Comparison of ENCODE assay signal across 27 mouse cellular contexts in the genomic region with DNA sequence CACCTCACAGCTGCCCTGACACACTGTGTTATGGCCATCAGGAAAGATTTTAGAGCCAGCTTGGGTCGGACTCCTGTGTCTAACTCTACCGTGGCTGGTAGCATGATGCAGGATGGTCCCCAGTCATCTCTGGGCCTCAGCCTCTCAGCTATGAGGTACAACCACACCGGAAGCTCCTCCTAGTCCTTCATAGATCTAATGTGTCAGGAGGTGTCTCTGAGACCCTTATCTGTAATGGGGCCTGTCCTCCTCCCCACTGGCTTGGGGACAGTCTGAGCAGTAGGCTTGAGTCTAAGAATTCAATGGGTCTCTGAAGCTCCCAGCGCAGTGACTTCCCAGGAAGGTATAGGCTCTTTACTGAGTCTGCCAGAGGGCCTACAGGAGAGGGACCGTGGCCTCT. TPM values are rescaled to one million over a fixed set of nuclear protein-coding genes. Genes with fewer than 3 reads are reported as not detected.
A peak's percentile ranks its signal among the peaks of the same experiment; 100 is the strongest.
DNase-seq lines count a peak whose midpoint lies in the region; ATAC-seq and TF ChIP-seq lines count a peak whose summit lies in the region.
"Had no signal": no experiment of that assay in that cellular context is flagged by ENCODE, and none has a peak within 500 bp of the region (broad histone marks: within the 10 kb centered on the region; RNA-seq: fewer than 3 reads in every experiment).

No protein-coding gene starts in this region.

- no peaks in the 10 kb centered on the region for H3K9me3 ChIP-seq in heart, embryonic 13.5 days
- H3K9me3 ChIP-seq in midbrain, embryonic 10.5 days (replicated peaks) = no peaks in the 10 kb centered on the region
- H3K9me3 ChIP-seq in midbrain, postnatal 0 days (ENCODE audit: low read length) = no peaks in the 10 kb centered on the region
- H3K9me3 ChIP-seq in embryonic facial prominence, embryonic 10.5 days = no peaks in the 10 kb centered on the region
- H3K9me3 ChIP-seq: forebrain, embryonic 10.5 days; forebrain, embryonic 13.5 days; heart, embryonic 15.5 days; hindbrain, embryonic 13.5 days; intestine, embryonic 15.5 days had no signal

- H3K27me3 ChIP-seq in heart, embryonic 13.5 days (replicated peaks) = 0 out of 2 replicates have a peak, but pooled peaks cover 3% of the 10 kb centered on the region
- H3K27me3 ChIP-seq in heart, adult 2 months (ENCODE audit: control insufficient read depth, insufficient read depth, low read length) = no peaks in the 10 kb centered on the region
- no peaks in the 10 kb centered on the region for H3K27me3 ChIP-seq in midbrain, embryonic 10.5 days (ENCODE audit: low read depth, poor library complexity, severe bottlenecking)
- H3K27me3 ChIP-seq in midbrain, postnatal 0 days (ENCODE audit: insufficient read depth, low read length) = no peaks in the 10 kb centered on the region
- H3K27me3 ChIP-seq in embryonic facial prominence, embryonic 10.5 days (replicated peaks; ENCODE audit: low read depth, poor library complexity, severe bottlenecking) = peaks cover 15% of the 10 kb centered on the region
- H3K27me3 ChIP-seq: forebrain, embryonic 13.5 days; heart, embryonic 15.5 days; intestine, embryonic 15.5 days; Patski had no signal

- TF ChIP-seq CTCF in heart, adult 2 months (IDR thresholded peaks at IDR 0.05) = no peak
- no peak for TF ChIP-seq CTCF in midbrain, postnatal 0 days (IDR thresholded peaks at IDR 0.05)

- intact Hi-C loops in heart, adult 2 months (cut with DNase I) = no loop called here

- no peak for ATAC-seq in heart, embryonic 13.5 days (ENCODE audit: extremely low read depth, insufficient number of reproducible peaks, low FRiP score, low TSS enrichment)
- no peak for ATAC-seq in midbrain, postnatal 0 days (ENCODE audit: low FRiP score)
- ATAC-seq: CD4-positive, CD25-positive, alpha-beta regulatory T cell, adult 4 months; forebrain, embryonic 13.5 days; forebrain, embryonic 16.5 days; hindbrain, embryonic 16.5 days; intestine, embryonic 15.5 days; Patski had no signal

- H3K4me2 ChIP-seq in heart, embryonic 13.5 days = no peak overlapping the region
- no peak overlapping the region for H3K4me2 ChIP-seq in midbrain, postnatal 0 days (ENCODE audit: low read depth, low read length, poor library complexity, severe bottlenecking)
- H3K4me2 ChIP-seq: forebrain, embryonic 13.5 days; heart, embryonic 15.5 days; hindbrain, embryonic 13.5 days; intestine, embryonic 15.5 days had no signal

- no peak for TF ChIP-seq EP300 in heart, adult 2 months (IDR thresholded peaks at IDR 0.05; ENCODE audit: insufficient read depth, low read depth, low read length)

- peak overlapping the region; percentile 47; the same call in 1 of the 2 replicates for H3K9ac ChIP-seq in heart, embryonic 13.5 days
- no peak overlapping the region for H3K9ac ChIP-seq in heart, adult 2 months (ENCODE audit: low read depth, low read length)
- no peak overlapping the region for H3K9ac ChIP-seq in midbrain, postnatal 0 days (replicated peaks; ENCODE audit: low read length, poor library complexity, severe bottlenecking)
- H3K9ac ChIP-seq: forebrain, embryonic 13.5 days; heart, embryonic 15.5 days; hindbrain, embryonic 13.5 days; intestine, embryonic 15.5 days had no signal

- no peaks in the 10 kb centered on the region for H3K79me2 ChIP-seq in heart, adult 2 months (replicated peaks; ENCODE audit: control insufficient read depth, insufficient read depth, low read length)

- no peak overlapping the region for H3K27ac ChIP-seq in heart, embryonic 13.5 days (replicated peaks)
- H3K27ac ChIP-seq in heart, adult 2 months = no peak overlapping the region
- peak overlapping the region; percentile 10; the same call in 1 of the 2 replicates for H3K27ac ChIP-seq in midbrain, embryonic 10.5 days (replicated peaks)
- no peak overlapping the region for H3K27ac ChIP-seq in midbrain, postnatal 0 days (ENCODE audit: low read depth, low read length)
- H3K27ac ChIP-seq in embryonic facial prominence, embryonic 10.5 days (replicated peaks) = no peak overlapping the region; the same call in 1 of the 2 replicates
- H3K27ac ChIP-seq: forebrain, embryonic 10.5 days; forebrain, embryonic 13.5 days; heart, embryonic 15.5 days; hindbrain, embryonic 13.5 days had no signal

- DNase-seq in heart, adult 2 months = no peak
- DNase-seq in midbrain, embryonic 10.5 days (ENCODE audit: low spot score) = no peak
- DNase-seq in midbrain, postnatal 0 days (ENCODE audit: low spot score) = no peak
- peak; percentile 47 for DNase-seq in MEL-GATA-1-ER (ENCODE audit: extremely low read depth, low read depth)
- no peak for DNase-seq in embryonic facial prominence, embryonic 10.5 days (ENCODE audit: low spot score)
- DNase-seq: adrenal gland, postnatal 10 days; adrenal gland, postnatal 36 days; cerebellum, adult 18-20 months; cerebellum, adult 9-11 months; cerebellum, postnatal 25 days; embryo, embryonic 11 days; gastrocnemius, postnatal 10 days; gastrocnemius, postnatal 36 days; heart, postnatal 14 days; heart, postnatal 4 days; kidney, adult 11 months had no signal

- 56% methylated on average over 5 of the region's 5 CpGs for WGBS in heart, embryonic 13.5 days
- WGBS in heart, adult 2 months = 91% methylated on average over 5 of the region's 5 CpGs
- 90% methylated on average over 5 of the region's 5 CpGs for WGBS in midbrain, embryonic 10.5 days
- 85% methylated on average over 5 of the region's 5 CpGs for WGBS in midbrain, postnatal 0 days
- 85% methylated on average over 5 of the region's 5 CpGs for WGBS in embryonic facial prominence, embryonic 10.5 days

- peaks cover 47% of the 10 kb centered on the region for H3K4me1 ChIP-seq in heart, embryonic 13.5 days
- H3K4me1 ChIP-seq in heart, adult 2 months (ENCODE audit: control insufficient read depth, insufficient read depth, low read length) = no peaks in the 10 kb centered on the region
- peaks cover 37% of the 10 kb centered on the region for H3K4me1 ChIP-seq in midbrain, embryonic 10.5 days
- H3K4me1 ChIP-seq in midbrain, postnatal 0 days (ENCODE audit: insufficient read depth, low read length) = peaks cover 2% of the 10 kb centered on the region; the same call in 1 of the 2 replicates
- H3K4me1 ChIP-seq in embryonic facial prominence, embryonic 10.5 days = peaks cover 37% of the 10 kb centered on the region

- TF ChIP-seq POLR2A in heart, adult 2 months (IDR thresholded peaks at IDR 0.05; ENCODE audit: insufficient read depth, low read depth, low read length) = no peak

- no peaks in the 10 kb centered on the region for H3K36me3 ChIP-seq in heart, embryonic 13.5 days
- no peaks in the 10 kb centered on the region for H3K36me3 ChIP-seq in heart, adult 2 months (ENCODE audit: control insufficient read depth, insufficient read depth, low read length)
- H3K36me3 ChIP-seq in midbrain, embryonic 10.5 days = no peaks in the 10 kb centered on the region
- H3K36me3 ChIP-seq in midbrain, postnatal 0 days (ENCODE audit: insufficient read depth, low read length) = no peaks in the 10 kb centered on the region; the same call in 1 of the 2 replicates
- no peaks in the 10 kb centered on the region for H3K36me3 ChIP-seq in embryonic facial prominence, embryonic 10.5 days (replicated peaks)
- H3K36me3 ChIP-seq: forebrain, embryonic 10.5 days; heart, embryonic 15.5 days; hindbrain, embryonic 13.5 days; intestine, embryonic 15.5 days had no signal

- no peak overlapping the region for H3K4me3 ChIP-seq in heart, embryonic 13.5 days
- H3K4me3 ChIP-seq in heart, adult 2 months = no peak overlapping the region
- H3K4me3 ChIP-seq in midbrain, embryonic 10.5 days = no peak overlapping the region
- H3K4me3 ChIP-seq in midbrain, postnatal 0 days (ENCODE audit: low read depth, low read length) = no peak overlapping the region
- H3K4me3 ChIP-seq in embryonic facial prominence, embryonic 10.5 days = no peak overlapping the region
- H3K4me3 ChIP-seq: forebrain, embryonic 10.5 days; forebrain, embryonic 13.5 days; heart, embryonic 15.5 days; hindbrain, embryonic 13.5 days; intestine, embryonic 15.5 days had no signal

RNA-seq across cellular contexts. Expression of gene Cpne5, which starts 56.2 kb away (rescaled TPM):
- polyA plus RNA-seq in heart, embryonic 13.5 days (2015; fragmentation: Nextera tagmentation; extraction: Ambion mirVana) = 17.4 and 21.0 TPM in 2 replicates
- total RNA-seq in heart, adult 2 months (2021) = 1 to 10 TPM; 4.4 to 5.2 TPM
- 10.7 and 11.2 TPM in 2 replicates for polyA plus RNA-seq in heart, adult 2 months (2012; rRNA removed)
- polyA plus RNA-seq in midbrain, embryonic 10.5 days (2016; fragmentation: Nextera tagmentation; extraction: Ambion mirVana) = 10.7 and 14.8 TPM in 2 replicates
- 85.1 and 86.5 TPM in 2 replicates for total RNA-seq in midbrain, postnatal 0 days (2014; rRNA removed)
- polyA plus RNA-seq in midbrain, postnatal 0 days (2015; fragmentation: Nextera tagmentation; extraction: Ambion mirVana) = 88.9 and 90.2 TPM in 2 replicates
- polyA plus RNA-seq in embryonic facial prominence, embryonic 10.5 days (2016; fragmentation: Nextera tagmentation; extraction: Ambion mirVana) = 3.6 and 4.7 TPM in 2 replicates
- total RNA-seq: gastrocnemius, adult 18-20 months; gastrocnemius, postnatal 36 days had no signal
